Mouse (Mus musculus): Measurements from ENCODE around the gene Lrp2.

Lrp2 gene

GRCm38 (mm10) chr2:69511766-69512165, 74.1 kb downstream of the Lrp2 start:
- DNase-seq (ENCODE audit: low spot score), result no peak

- no peak for DNase-seq (ENCODE audit: low spot score)
Measured at GRCm38 (mm10) chr2:69500357-69500756, 85.5 kb downstream of the Lrp2 start.

GRCm38 (mm10) chr2:69493130-69493529, 92.7 kb downstream of the Lrp2 start:
- no peak for DNase-seq (ENCODE audit: low spot score)

- no peak for DNase-seq (ENCODE audit: low spot score)
Measured at GRCm38 (mm10) chr2:69480965-69481364, 104.9 kb downstream of the Lrp2 start.

GRCm38 (mm10) chr2:69479859-69480258, 106.0 kb downstream of the Lrp2 start:
- DNase-seq (ENCODE audit: low spot score), result no peak

GRCm38 (mm10) chr2:69476901-69477300, 109.0 kb downstream of the Lrp2 start:
- DNase-seq (ENCODE audit: low spot score), result no peak

GRCm38 (mm10) chr2:69475177-69475576, 110.7 kb downstream of the Lrp2 start:
- no peak for DNase-seq (ENCODE audit: low spot score)

- DNase-seq (ENCODE audit: low spot score), result no peak
Measured at GRCm38 (mm10) chr2:69471837-69472236, 114.0 kb downstream of the Lrp2 start.

GRCm38 (mm10) chr2:69463609-69464008, 122.3 kb downstream of the Lrp2 start:
- DNase-seq (ENCODE audit: low spot score), result no peak

- no peak for DNase-seq (ENCODE audit: low spot score)
Measured at GRCm38 (mm10) chr2:69459481-69459880, 126.4 kb downstream of the Lrp2 start.

- DNase-seq (ENCODE audit: low spot score), result no peak
Measured at GRCm38 (mm10) chr2:69451128-69451527, 134.7 kb downstream of the Lrp2 start.

- DNase-seq (ENCODE audit: low spot score), result no peak
Measured at GRCm38 (mm10) chr2:69448581-69448980, 137.3 kb downstream of the Lrp2 start.

- no peak for DNase-seq (ENCODE audit: low spot score)
Measured at GRCm38 (mm10) chr2:69445896-69446472, 139.9 kb downstream of the Lrp2 start.

- DNase-seq (ENCODE audit: low spot score), result no peak
Measured at GRCm38 (mm10) chr2:69441656-69442055, 144.2 kb downstream of the Lrp2 start.

- DNase-seq (ENCODE audit: low spot score), result peak; percentile 64
Measured at GRCm38 (mm10) chr2:69428116-69428515, 157.7 kb downstream of the Lrp2 start.

GRCm38 (mm10) chr2:69427141-69427540, 158.7 kb downstream of the Lrp2 start:
- no peak for DNase-seq (ENCODE audit: low spot score)

- no peak for DNase-seq (ENCODE audit: low spot score)
Measured at GRCm38 (mm10) chr2:69426081-69426480, 159.8 kb downstream of the Lrp2 start.

GRCm38 (mm10) chr2:69424829-69425228, 161.0 kb downstream of the Lrp2 start:
- DNase-seq (ENCODE audit: low spot score), result no peak

GRCm38 (mm10) chr2:69418294-69418881, 167.5 kb downstream of the Lrp2 start:
- DNase-seq (ENCODE audit: low spot score), result no peak

GRCm38 (mm10) chr2:69415070-69415469, 170.8 kb downstream of the Lrp2 start:
- DNase-seq (ENCODE audit: low spot score), result no peak

GRCm38 (mm10) chr2:69414539-69414938, 171.3 kb downstream of the Lrp2 start:
- no peak for DNase-seq (ENCODE audit: low spot score)

- DNase-seq (ENCODE audit: low spot score), result no peak
Measured at GRCm38 (mm10) chr2:69405692-69406091, 180.2 kb downstream of the Lrp2 start.

GRCm38 (mm10) chr2:69402309-69402708, 183.6 kb downstream of the Lrp2 start:
- DNase-seq (ENCODE audit: low spot score), result no peak

GRCm38 (mm10) chr2:69401891-69402290, 184.0 kb downstream of the Lrp2 start:
- DNase-seq (ENCODE audit: low spot score), result no peak

Data from ovary, postnatal 14 days (tissue).